Mouse (Mus musculus) adrenal gland, adult 8-10 months (tissue): ENCODE results near the gene C1ql1. TPM values are rescaled to one million over a fixed set of nuclear protein-coding genes. Genes with fewer than 3 reads are reported as not detected.

Source experiments
- DNase-seq: peaks from one replicate; pipeline ENCODE4 v3.0.0; 2022
- total RNA-seq, 4 experiments: library from RNA; stranded (reverse); gene quantifications; 2 replicates each; pipeline ENCODE4 v1.2.4; 2022

Gene C1ql1
- total RNA-seq, 4 experiments from 2014 or later = 62.1 to 91.9 (median 72.9) TPM

DNA sequence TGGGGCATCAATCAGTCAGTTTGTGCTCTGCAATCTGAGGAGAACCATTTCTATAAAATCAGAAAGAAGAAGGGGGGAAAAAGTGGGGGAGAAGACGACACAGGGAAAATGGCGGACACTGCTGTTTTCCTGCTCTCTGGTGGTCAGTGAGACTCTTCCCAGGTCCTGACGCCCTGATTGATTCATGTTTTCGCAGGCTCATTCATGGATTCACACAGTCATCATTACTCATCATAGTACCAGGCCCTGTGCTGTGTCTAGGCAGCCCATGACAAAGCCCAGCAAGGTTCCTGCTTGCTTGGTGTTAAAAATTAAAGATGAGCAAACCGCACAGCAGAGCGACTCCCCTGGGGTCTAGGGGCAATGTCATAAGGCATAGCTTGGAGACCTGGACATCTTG lies 11.9 kb upstream of the C1ql1 start:
- DNase-seq = no peak

DNA sequence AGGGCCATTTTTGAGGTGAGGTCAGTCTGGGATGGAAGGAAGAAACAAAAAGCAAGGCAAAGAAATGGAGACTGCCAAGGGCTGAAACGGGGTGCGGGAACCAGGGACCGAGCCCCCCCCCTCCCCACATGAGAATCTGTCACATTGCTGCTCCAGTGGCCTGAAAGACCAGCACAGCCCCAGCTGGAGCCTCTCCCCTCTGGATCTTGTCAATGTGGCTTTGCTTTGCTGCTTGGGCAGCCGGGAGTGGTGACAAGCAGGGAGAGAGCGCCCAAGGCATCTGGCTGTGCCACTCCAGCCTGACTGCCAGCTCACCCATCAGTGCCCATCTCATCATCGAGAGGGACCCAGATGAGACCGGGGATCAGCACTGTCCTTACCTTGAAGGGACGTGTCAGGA lies 11.2 kb upstream of the C1ql1 start:
- DNase-seq = no peak

DNA sequence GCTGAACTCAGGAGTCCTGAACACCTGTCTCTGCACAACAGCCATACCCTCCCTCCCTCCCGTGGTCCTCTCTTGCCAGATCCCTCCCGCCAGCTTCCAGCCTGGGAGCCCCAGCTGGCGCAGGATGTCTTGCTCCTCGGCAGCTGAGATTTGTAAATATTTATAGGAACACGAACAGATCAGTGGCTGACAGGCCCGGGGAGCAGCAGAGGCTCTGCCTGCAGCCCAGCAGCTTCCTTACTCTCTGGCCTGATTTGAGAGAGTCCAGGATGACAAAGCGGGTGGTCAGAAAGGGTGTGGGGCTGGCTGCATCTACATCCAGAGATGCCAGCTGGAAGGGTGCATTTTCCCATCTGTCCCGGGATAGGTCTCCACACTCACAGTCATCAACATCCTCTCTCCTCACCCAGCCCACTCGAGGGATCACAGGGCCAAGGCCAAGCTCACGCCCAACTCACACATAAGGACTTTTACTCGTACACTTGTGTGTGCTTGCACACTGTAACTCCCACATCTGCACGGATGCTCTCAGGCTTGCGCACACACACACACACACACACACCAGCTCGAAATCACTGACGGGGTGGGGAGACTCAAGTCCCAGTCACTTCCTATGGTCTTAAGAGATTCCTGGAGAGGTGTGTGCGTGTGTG lies 10.6 kb upstream of the C1ql1 start:
- no peak for DNase-seq

DNA sequence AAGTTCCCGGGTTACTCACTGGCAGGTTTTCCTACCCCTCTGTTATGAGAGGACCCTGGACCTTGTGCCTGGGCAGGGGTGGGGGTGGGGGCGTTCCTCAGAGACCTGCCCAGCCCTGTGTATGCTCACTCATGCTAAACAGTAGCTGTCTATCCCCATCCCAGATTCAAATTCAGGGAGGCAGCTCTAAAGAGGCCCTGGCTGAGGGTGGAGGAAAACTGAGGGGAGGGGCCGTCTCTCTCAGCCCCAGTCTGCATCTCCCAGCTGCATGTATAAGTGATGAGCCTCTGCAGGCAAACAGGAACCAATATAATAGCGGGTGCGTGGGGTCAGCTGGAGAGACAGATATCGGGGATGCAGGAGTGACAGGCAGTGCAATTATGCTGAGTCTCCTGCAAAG lies 6.4 kb upstream of the C1ql1 start:
- no peak for DNase-seq

GRCm38 (mm10) chr11:102948043-102948961 lies 1.8 kb upstream of the C1ql1 start:
- no peak for DNase-seq

GRCm38 (mm10) chr11:102946992-102947343 lies 480 bp upstream of the C1ql1 start:
- no peak for DNase-seq

- DNase-seq = no peak
Measured at GRCm38 (mm10) chr11:102945306-102946264, 903 bp downstream of the C1ql1 start.

- no peak for DNase-seq
Measured at GRCm38 (mm10) chr11:102941236-102941635, 5.3 kb downstream of the C1ql1 start.

DNA sequence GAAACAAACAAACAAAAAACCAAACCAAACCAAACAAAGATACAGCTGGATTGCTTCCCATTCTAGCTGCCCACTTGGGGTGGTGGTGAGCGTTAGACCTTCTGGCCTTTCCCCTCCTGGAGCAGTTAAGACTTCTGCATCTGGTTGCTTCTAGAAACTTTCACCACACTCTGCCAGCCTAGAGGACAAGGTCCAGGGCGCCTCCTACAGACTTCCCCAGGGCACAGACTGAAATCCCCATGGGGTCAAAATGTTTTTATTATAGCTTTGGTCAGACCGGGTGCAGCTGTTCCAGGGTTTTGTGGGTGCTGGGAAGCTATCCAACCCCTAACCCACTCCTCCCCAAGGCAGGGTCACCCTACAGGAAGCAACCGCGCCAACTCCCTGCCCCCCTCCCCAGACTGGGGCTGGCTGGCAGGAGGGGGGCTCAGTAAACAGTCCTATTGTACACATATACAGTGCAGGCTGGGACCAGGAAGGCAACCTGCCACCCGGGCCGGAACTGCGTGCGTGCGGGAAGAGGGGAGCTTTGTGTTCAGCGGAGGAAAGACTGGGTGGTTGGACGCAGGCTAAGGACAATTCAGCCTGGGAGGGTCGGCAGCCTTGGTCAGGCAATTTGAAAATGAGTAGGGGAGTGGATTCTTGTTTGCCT lies 7.3 kb downstream of the C1ql1 start:
- DNase-seq = no peak

- DNase-seq = no peak
Measured at GRCm38 (mm10) chr11:102937529-102938182, 8.8 kb downstream of the C1ql1 start.

- DNase-seq = no peak
Measured at GRCm38 (mm10) chr11:102936272-102936671, 10.2 kb downstream of the C1ql1 start.

GRCm38 (mm10) chr11:102930672-102931071 lies 15.8 kb downstream of the C1ql1 start:
- no peak for DNase-seq

GRCm38 (mm10) chr11:102925351-102925717 lies 21.2 kb downstream of the C1ql1 start:
- DNase-seq = no peak

DNA sequence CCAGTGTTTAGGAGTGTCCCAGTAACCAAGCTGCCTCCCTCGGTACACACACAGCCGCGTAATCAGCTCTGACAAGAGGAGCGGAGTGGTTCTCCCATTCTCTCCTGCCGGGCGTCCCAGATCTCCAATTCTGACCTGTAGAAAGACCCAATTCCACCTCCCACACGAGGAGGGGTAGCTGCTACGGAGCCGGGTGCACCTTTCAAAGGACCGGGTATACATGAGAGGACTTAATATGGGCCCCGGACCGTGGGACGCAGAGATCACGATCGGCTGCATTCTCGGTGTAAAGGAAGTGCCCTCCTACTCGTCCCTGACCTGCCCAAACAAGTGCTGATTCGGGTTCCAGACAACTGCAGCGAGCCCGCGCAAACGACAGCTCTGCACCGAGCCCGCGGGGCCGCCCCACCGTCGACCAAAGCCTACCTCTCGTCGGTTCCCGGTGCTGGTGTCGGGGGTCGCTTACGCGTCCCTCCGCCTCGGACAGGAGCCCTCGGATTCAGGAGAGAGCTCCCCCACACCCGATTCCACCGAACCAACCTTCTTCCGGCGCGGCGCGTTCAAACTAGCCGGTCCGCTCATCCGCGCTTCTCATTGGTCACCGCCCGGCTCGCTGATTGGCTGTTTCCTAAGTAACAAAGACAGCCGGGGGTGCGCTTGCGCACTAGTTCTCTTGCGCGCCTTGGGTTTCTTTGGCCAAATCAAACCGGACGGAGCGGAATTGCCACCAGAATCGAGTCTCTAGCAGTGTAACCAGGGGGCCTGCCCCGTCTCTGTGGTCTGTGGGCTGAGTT lies 21.7 kb downstream of the C1ql1 start, which contains the start of gene Kif18b:
TSS of gene Kif18b (minus strand) at position 568 of the 794 bp plus-strand sequence.
- peak; percentile 91 for DNase-seq

DNA sequence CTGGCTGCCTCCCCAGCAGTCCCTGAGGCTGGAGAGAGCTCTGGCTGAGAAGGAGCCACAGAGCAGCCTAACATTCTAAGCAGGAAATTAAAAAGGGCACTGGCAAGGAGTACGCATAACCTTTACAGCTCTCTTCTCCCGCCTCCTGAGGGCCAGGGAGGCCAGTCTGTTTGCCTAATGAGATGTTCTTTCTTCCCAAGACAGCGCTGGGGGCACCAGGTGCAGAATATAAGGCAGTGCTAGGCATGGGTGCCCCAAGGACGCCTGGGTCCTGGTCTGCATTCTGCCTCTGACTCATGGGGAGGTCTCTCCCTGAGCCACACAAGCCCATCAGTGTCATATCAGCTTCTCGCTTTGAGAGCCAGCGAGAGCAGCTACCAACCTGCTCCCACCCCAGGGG lies 25.0 kb downstream of the C1ql1 start:
- DNase-seq = no peak

GRCm38 (mm10) chr11:102918077-102918476 lies 28.4 kb downstream of the C1ql1 start:
- DNase-seq = no peak

- no peak for DNase-seq
Measured at GRCm38 (mm10) chr11:102915380-102915779, 31.1 kb downstream of the C1ql1 start.

- no peak for DNase-seq
Measured at GRCm38 (mm10) chr11:102911376-102911775, 35.1 kb downstream of the C1ql1 start.

- DNase-seq = no peak
Measured at GRCm38 (mm10) chr11:102903654-102904053, 42.8 kb downstream of the C1ql1 start.

GRCm38 (mm10) chr11:102902107-102902506 lies 44.4 kb downstream of the C1ql1 start:
- DNase-seq = no peak

GRCm38 (mm10) chr11:102901199-102901598 lies 45.3 kb downstream of the C1ql1 start:
- no peak for DNase-seq
